Mouse (Mus musculus) splenic B cell, adult 2 months (primary cell): ENCODE measurements around the gene Jrkl.

Experiments used
- DNase-seq: peaks from one replicate; pipeline ENCODE4 v3.0.0-alpha.2; 2011; ENCODE audit warnings: low read depth, low spot score
- H3K27me3 ChIP-seq: 2 replicates; pipeline ENCODE4 v1.6.1; 2012; ENCODE audit warnings: mild to moderate bottlenecking, low read length, moderate library complexity, mixed read lengths; ENCODE audit not compliant: control insufficient read depth, poor library complexity, insufficient read depth, severe bottlenecking
- H3K36me3 ChIP-seq: 2 replicates; pipeline ENCODE4 v1.6.1; 2012; ENCODE audit warnings: mild to moderate bottlenecking, low read length, moderate library complexity, mixed read lengths; ENCODE audit not compliant: control insufficient read depth, poor library complexity, insufficient read depth, severe bottlenecking

Jrkl gene

GRCm38 (mm10) chr9:13245481-13245880 lies at the start of gene Jrkl:
Jrkl (minus strand) TSS chr9:13245829.
- Histone ChIP-seq H3K36me3 (no peaks in the 10 kb centered on the region), H3K27me3 (no peaks in the 10 kb centered on the region)
- peak; percentile 57 for DNase-seq

GRCm38 (mm10) chr9:13287482-13287881 lies 41.9 kb upstream of the Jrkl start:
- no peaks in the 10 kb centered on the region for H3K27me3 ChIP-seq
- no peak for DNase-seq

GRCm38 (mm10) chr9:13273219-13273618 lies 27.6 kb upstream of the Jrkl start:
- no peak for DNase-seq
- Histone ChIP-seq H3K27me3 (no peaks in the 10 kb centered on the region), H3K36me3 (peaks cover 2% of the 10 kb centered on the region; the same call in 1 of the 2 replicates)

More at GRCm38 (mm10) chr9:13287482-13287881, 41.9 kb upstream of the Jrkl start:
- H3K36me3 ChIP-seq: 0 out of 2 replicates have a peak, but pooled peaks cover 1% of the 10 kb centered on the region

- no peak for DNase-seq
- Histone ChIP-seq H3K36me3 (peaks cover 10% of the 10 kb centered on the region; the same call in 1 of the 2 replicates), H3K27me3 (no peaks in the 10 kb centered on the region)
Observed at GRCm38 (mm10) chr9:13260980-13261379, 15.4 kb upstream of the Jrkl start.

GRCm38 (mm10) chr9:13258173-13258572 lies 12.5 kb upstream of the Jrkl start:
- Histone ChIP-seq H3K36me3 (peaks cover 8% of the 10 kb centered on the region; the same call in 1 of the 2 replicates), H3K27me3 (no peaks in the 10 kb centered on the region)
- DNase-seq: no peak

- Histone ChIP-seq H3K36me3 (peaks cover 11% of the 10 kb centered on the region), H3K27me3 (no peaks in the 10 kb centered on the region)
- DNase-seq: no peak
Observed at GRCm38 (mm10) chr9:13256726-13257125, 11.1 kb upstream of the Jrkl start.

GRCm38 (mm10) chr9:13251251-13251650 lies 5.6 kb upstream of the Jrkl start:
- no peak for DNase-seq
- no peaks in the 10 kb centered on the region for H3K27me3 ChIP-seq
- H3K36me3 ChIP-seq: peaks cover 3% of the 10 kb centered on the region; the same call in 1 of the 2 replicates

GRCm38 (mm10) chr9:13248104-13248503 lies 2.5 kb upstream of the Jrkl start:
- Histone ChIP-seq H3K27me3 (no peaks in the 10 kb centered on the region), H3K36me3 (peaks cover 3% of the 10 kb centered on the region; the same call in 1 of the 2 replicates)
- no peak for DNase-seq

- no peaks in the 10 kb centered on the region for H3K27me3 ChIP-seq
- peak; percentile 92 for DNase-seq
- H3K36me3 ChIP-seq: no peaks in the 10 kb centered on the region
Observed at GRCm38 (mm10) chr9:13246815-13247638, 1.4 kb upstream of the Jrkl start, which contains the start of gene Ccdc82. Ccdc82 (plus strand) TSS chr9:13246955.

GRCm38 (mm10) chr9:13242321-13242720 lies 3.3 kb downstream of the Jrkl start:
- DNase-seq: peak; percentile 69
- Histone ChIP-seq H3K27me3 (no peaks in the 10 kb centered on the region), H3K36me3 (no peaks in the 10 kb centered on the region)

GRCm38 (mm10) chr9:13231545-13232216 lies 13.9 kb downstream of the Jrkl start:
- no peaks in the 10 kb centered on the region for H3K27me3 ChIP-seq
- H3K36me3 ChIP-seq: no peaks in the 10 kb centered on the region
- DNase-seq: peak; percentile 74

- no peaks in the 10 kb centered on the region for H3K27me3 ChIP-seq
- DNase-seq: no peak
- no peaks in the 10 kb centered on the region for H3K36me3 ChIP-seq
Observed at GRCm38 (mm10) chr9:13230553-13230952, 15.1 kb downstream of the Jrkl start.

- DNase-seq: no peak
- no peaks in the 10 kb centered on the region for H3K27me3 ChIP-seq
Observed at GRCm38 (mm10) chr9:13225872-13226271, 19.8 kb downstream of the Jrkl start.

GRCm38 (mm10) chr9:13206369-13206768 lies 39.3 kb downstream of the Jrkl start:
- DNase-seq: no peak
- Histone ChIP-seq H3K27me3 (no peaks in the 10 kb centered on the region), H3K36me3 (no peaks in the 10 kb centered on the region)

More at GRCm38 (mm10) chr9:13225872-13226271, 19.8 kb downstream of the Jrkl start:
- H3K36me3 ChIP-seq: no peaks in the 10 kb centered on the region

GRCm38 (mm10) chr9:13203681-13204080 lies 41.9 kb downstream of the Jrkl start:
- DNase-seq: no peak
- Histone ChIP-seq H3K27me3 (no peaks in the 10 kb centered on the region), H3K36me3 (no peaks in the 10 kb centered on the region)
